Mouse (Mus musculus): ENCODE measurements around the gene Larp4b. TPM values are rescaled to one million over a fixed set of nuclear protein-coding genes. Genes with fewer than 3 reads are reported as not detected.

The Larp4b gene
- total and polyA plus RNA-seq, 3 experiments, result 19.8 to 72.2 (median 49.1) TPM

Other genes with a start within 250 kb of the Larp4b start
- gene Wdr37, start 222.0 kb upstream of the Larp4b start, total RNA-seq (2021), result 10 to 100 TPM; 34.4 to 46.4 TPM
- gene Wdr37, start 222.0 kb upstream of the Larp4b start, polyA plus RNA-seq (2012; rRNA removed), result 5.8 and 7.7 TPM in 2 replicates
- 100 to 1,000 TPM in 1 of 2 experiments, 10 to 100 TPM in 1; 70.8 to 157 TPM for gene Idi1, start 208.4 kb upstream of the Larp4b start, total RNA-seq (2021)
- gene Idi1, start 208.4 kb upstream of the Larp4b start, polyA plus RNA-seq (2012; rRNA removed), result 7.1 and 10.4 TPM in 2 replicates
- gene Gm9745, start 145.7 kb upstream of the Larp4b start, total RNA-seq (2021), result not detected
- not detected in 2 replicates for gene Gm9745, start 145.7 kb upstream of the Larp4b start, polyA plus RNA-seq (2012; rRNA removed)
- not detected for gene Idi2, start 141.0 kb upstream of the Larp4b start, total RNA-seq (2021)
- not detected in 2 replicates for gene Idi2, start 141.0 kb upstream of the Larp4b start, polyA plus RNA-seq (2012; rRNA removed)
- gene Gtpbp4, start 97.8 kb upstream of the Larp4b start, total RNA-seq (2021), result 10 to 100 TPM; 53.9 to 72.0 TPM
- gene Gtpbp4, start 97.8 kb upstream of the Larp4b start, polyA plus RNA-seq (2012; rRNA removed), result 1.1 and 3.6 TPM in 2 replicates
- 10 to 100 TPM; 18.8 to 26.8 TPM for gene Dip2c, start 182.6 kb downstream of the Larp4b start, total RNA-seq (2021)
- 5.8 and 8.0 TPM in 2 replicates for gene Dip2c, start 182.6 kb downstream of the Larp4b start, polyA plus RNA-seq (2012; rRNA removed)

Data from adrenal gland, adult 2 months (tissue).